Mouse (Mus musculus): ENCODE data around the gene Sox5.

GRCm38 (mm10) chr6:144251222-144252170 is 530.3 kb downstream of the Sox5 start:
- TF ChIP-seq CTCF (IDR thresholded peaks at IDR 0.05; ENCODE audit: borderline replicate concordance, insufficient read depth, low read length) (no peak), POLR2A (IDR thresholded peaks at IDR 0.05; ENCODE audit: low read depth, low read length) (no peak)

Measured in embryonic fibroblast, embryonic 13.5 days (primary cell).